Mouse (Mus musculus) small intestine, adult 2 months (tissue): ENCODE measurements around the gene Fam234a.

Experiments used
- CTCF ChIP-seq: fragments of 200-500 bp; IDR thresholded peaks from 2 replicates; pipeline ENCODE4 v1.5.1; 2012; ENCODE audit warnings: low read depth, mild to moderate bottlenecking, control low read depth, inconsistent platforms, low read length, moderate library complexity, mixed read lengths; ENCODE audit not compliant: insufficient replicate concordance, insufficient read length; ENCODE audit errors: extremely low read depth
- POLR2A ChIP-seq: fragments of 200-500 bp; IDR thresholded peaks from 2 replicates; pipeline ENCODE4 v1.6.1; 2012; ENCODE audit warnings: low read depth, mild to moderate bottlenecking, control low read depth, inconsistent platforms, low read length, moderate library complexity

- TF ChIP-seq CTCF (no peak), POLR2A (no peak)
Measured at GRCm38 (mm10) chr17:26231156-26231555, 12.9 kb downstream of the Fam234a start.
